Mouse (Mus musculus): ENCODE measurements around the gene Mogat2.

The Mogat2 gene

GRCm38 (mm10) chr7:99238417-99238816 is at the start of gene Mogat2:
Gene Mogat2, minus strand, starts transcription at chr7:99238619.
- no peak for DNase-seq (ENCODE audit: low spot score)

- DNase-seq (ENCODE audit: low spot score), result no peak
Observed at GRCm38 (mm10) chr7:99287287-99287686, 48.9 kb upstream of the Mogat2 start.

GRCm38 (mm10) chr7:99279586-99279985 is 41.2 kb upstream of the Mogat2 start:
- no peak for DNase-seq (ENCODE audit: low spot score)

- DNase-seq (ENCODE audit: low spot score), result no peak
Observed at GRCm38 (mm10) chr7:99278309-99278708, 39.9 kb upstream of the Mogat2 start.

GRCm38 (mm10) chr7:99276679-99277078 is 38.3 kb upstream of the Mogat2 start:
- no peak for DNase-seq (ENCODE audit: low spot score)

GRCm38 (mm10) chr7:99275131-99275530 is 36.7 kb upstream of the Mogat2 start:
- DNase-seq (ENCODE audit: low spot score), result no peak

- no peak for DNase-seq (ENCODE audit: low spot score)
Observed at GRCm38 (mm10) chr7:99271630-99272029, 33.2 kb upstream of the Mogat2 start.

GRCm38 (mm10) chr7:99268951-99269945 is 30.8 kb upstream of the Mogat2 start:
- peak; percentile 60 for DNase-seq (ENCODE audit: low spot score)

- no peak for DNase-seq (ENCODE audit: low spot score)
Observed at GRCm38 (mm10) chr7:99268506-99268900, 30.1 kb upstream of the Mogat2 start.

GRCm38 (mm10) chr7:99267897-99268505 is 29.6 kb upstream of the Mogat2 start:
- peak; percentile 70 for DNase-seq (ENCODE audit: low spot score)

- DNase-seq (ENCODE audit: low spot score), result no peak
Observed at GRCm38 (mm10) chr7:99267251-99267896, 29.0 kb upstream of the Mogat2 start, which contains the start of gene Map6. Gene Map6, plus strand, starts transcription at chr7:99267447.

- DNase-seq (ENCODE audit: low spot score), result no peak
Observed at GRCm38 (mm10) chr7:99264597-99264996, 26.2 kb upstream of the Mogat2 start.

- DNase-seq (ENCODE audit: low spot score), result no peak
Observed at GRCm38 (mm10) chr7:99263509-99263908, 25.1 kb upstream of the Mogat2 start.

- DNase-seq (ENCODE audit: low spot score), result no peak
Observed at GRCm38 (mm10) chr7:99261900-99262299, 23.5 kb upstream of the Mogat2 start.

GRCm38 (mm10) chr7:99255006-99255405 is 16.6 kb upstream of the Mogat2 start:
- DNase-seq (ENCODE audit: low spot score), result no peak

GRCm38 (mm10) chr7:99250386-99250785 is 12.0 kb upstream of the Mogat2 start:
- DNase-seq (ENCODE audit: low spot score), result no peak

- no peak for DNase-seq (ENCODE audit: low spot score)
Observed at GRCm38 (mm10) chr7:99249582-99249911, 11.1 kb upstream of the Mogat2 start.

- DNase-seq (ENCODE audit: low spot score), result no peak
Observed at GRCm38 (mm10) chr7:99248906-99249581, 10.6 kb upstream of the Mogat2 start.

GRCm38 (mm10) chr7:99248157-99248742 is 9.8 kb upstream of the Mogat2 start:
- no peak for DNase-seq (ENCODE audit: low spot score)

- no peak for DNase-seq (ENCODE audit: low spot score)
Observed at GRCm38 (mm10) chr7:99242097-99242496, 3.7 kb upstream of the Mogat2 start.

- no peak for DNase-seq (ENCODE audit: low spot score)
Observed at GRCm38 (mm10) chr7:99236888-99237660, 1.3 kb downstream of the Mogat2 start.

All from testis, postnatal 10 days (tissue).